Mouse (Mus musculus) MEL (cell line): ENCODE measurements at regions not wholly inside any gene's neighbourhood (a gene's known extent, or its start where the extent isn't known, plus 50 kb on each side); places are given as distances from the start of the nearest gene placed in this dataset.

Source experiments
- DNase-seq: peaks from one replicate; pipeline ENCODE4 v3.0.0; 2011; ENCODE audit warnings: low read depth, low spot score
- H3K27ac ChIP-seq: 2 replicates; pipeline ENCODE4 v1.5.1; 2012; ENCODE audit warnings: low read depth, mild to moderate bottlenecking, control low read depth, low read length, moderate library complexity; ENCODE audit not compliant: control insufficient read depth
- H3K27me3 ChIP-seq, 2 experiments: fragments of 150-350 bp in 1 of 2; sonication (generic) in 1 of 2; 2 replicates each; pipeline ENCODE4 v1.6.1; 2012; ENCODE audit warnings: low read length in 2 of 2, mild to moderate bottlenecking in 2 of 2, improper control_type of control experiment in 1 of 2, moderate library complexity in 1 of 2; ENCODE audit not compliant: insufficient read depth in 2 of 2, control insufficient read depth in 1 of 2
- H3K36me3 ChIP-seq, 2 experiments: 2 replicates each; pipeline ENCODE4 v1.6.1; 2012 to 2014; ENCODE audit warnings: low read length in 2 of 2, improper control_type of control experiment in 1 of 2, inconsistent platforms in 1 of 2, mild to moderate bottlenecking in 1 of 2; ENCODE audit not compliant: insufficient read depth in 2 of 2, control insufficient read depth in 1 of 2
- H3K4me1 ChIP-seq, 2 experiments: fragments of 150-350 bp in 1 of 2; sonication (generic) in 1 of 2; 2 replicates each; pipeline ENCODE4 v1.6.1; 2012; ENCODE audit warnings: low read length in 2 of 2, improper control_type of control experiment in 1 of 2, mild to moderate bottlenecking in 1 of 2; ENCODE audit not compliant: insufficient read depth in 2 of 2, control insufficient read depth in 1 of 2
- H3K4me3 ChIP-seq, 2 experiments: fragments of 150-350 bp in 1 of 2; sonication (generic) in 1 of 2; 2 replicates each; pipeline ENCODE4 v1.5.1; 2012; ENCODE audit warnings: low read depth in 2 of 2, low read length in 2 of 2, mild to moderate bottlenecking in 2 of 2, moderate library complexity in 2 of 2, control low read depth in 1 of 2, improper control_type of control experiment in 1 of 2; ENCODE audit not compliant: control insufficient read depth in 1 of 2, insufficient read depth in 1 of 2
- H3K79me2 ChIP-seq: 2 replicates; pipeline ENCODE4 v1.6.1; 2012; ENCODE audit warnings: mild to moderate bottlenecking, low read length, moderate library complexity; ENCODE audit not compliant: control insufficient read depth, poor library complexity, insufficient read depth
- H3K9ac ChIP-seq: 2 replicates; pipeline ENCODE4 v1.6.1; 2012; ENCODE audit warnings: low read depth, mild to moderate bottlenecking, control low read depth, low read length, moderate library complexity; ENCODE audit not compliant: control insufficient read depth, poor library complexity, severe bottlenecking
- H3K9me3 ChIP-seq: fragments of 150-350 bp; sonication (generic); replicated peaks from 2 replicates; pipeline ENCODE4 v1.6.1; 2012; ENCODE audit warnings: mild to moderate bottlenecking, low read length, improper control_type of control experiment, moderate library complexity; ENCODE audit not compliant: insufficient read depth
- BHLHE40 ChIP-seq: IDR thresholded peaks from 2 replicates; pipeline ENCODE4 v1.6.1; 2012; ENCODE audit warnings: low read depth, mild to moderate bottlenecking, inconsistent platforms, low read length, improper control_type of control experiment, borderline replicate concordance
- E2F4 ChIP-seq: IDR thresholded peaks from 2 replicates; pipeline ENCODE4 v1.6.1; 2011; ENCODE audit warnings: low read depth, low read length, improper control_type of control experiment, borderline replicate concordance
- ELF1 ChIP-seq: IDR thresholded peaks from 2 replicates; pipeline ENCODE4 v1.6.1; 2014; ENCODE audit warnings: low read depth, mild to moderate bottlenecking, inconsistent platforms, low read length, improper control_type of control experiment, moderate library complexity
- EP300 ChIP-seq, 2 experiments: IDR thresholded peaks; 2 replicates each; pipeline ENCODE4 v1.6.1; 2011; ENCODE audit warnings: improper control_type of control experiment in 2 of 2, low read length in 2 of 2, low read depth in 1 of 2, mild to moderate bottlenecking in 1 of 2
- GABPA ChIP-seq: IDR thresholded peaks from 2 replicates; pipeline ENCODE4 v1.6.1; 2012; ENCODE audit warnings: low read depth, mild to moderate bottlenecking, inconsistent platforms, low read length, improper control_type of control experiment, moderate library complexity
- HCFC1 ChIP-seq: IDR thresholded peaks from 2 replicates; pipeline ENCODE4 v1.6.1; 2012; ENCODE audit warnings: low read depth, mild to moderate bottlenecking, inconsistent platforms, low read length, improper control_type of control experiment, moderate library complexity
- JUND ChIP-seq: IDR thresholded peaks from 2 replicates; pipeline ENCODE4 v1.6.1; 2011; ENCODE audit warnings: low read depth, mild to moderate bottlenecking, improper control_type of control experiment, low read length
- MAFK ChIP-seq: IDR thresholded peaks from 2 replicates; pipeline ENCODE4 v1.6.1; 2011; ENCODE audit warnings: low read depth, mild to moderate bottlenecking, low read length, improper control_type of control experiment, borderline replicate concordance
- MEF2A ChIP-seq: IDR thresholded peaks from 2 replicates; pipeline ENCODE4 v1.6.1; 2014; ENCODE audit warnings: low read depth, mild to moderate bottlenecking, inconsistent platforms, low read length, improper control_type of control experiment; ENCODE audit not compliant: poor library complexity, insufficient replicate concordance, severe bottlenecking; ENCODE audit errors: extremely low read depth
- MYB ChIP-seq: IDR thresholded peaks from 2 replicates; pipeline ENCODE4 v1.6.1; 2011; ENCODE audit warnings: mild to moderate bottlenecking, low read depth, low read length, improper control_type of control experiment
- POLR2A ChIP-seq, 2 experiments: IDR thresholded peaks; 2 replicates each; pipeline ENCODE4 v1.6.1; 2011 to 2012; ENCODE audit warnings: low read length in 2 of 2, mild to moderate bottlenecking in 2 of 2, control low read depth in 1 of 2, improper control_type of control experiment in 1 of 2, low read depth in 1 of 2, moderate library complexity in 1 of 2; ENCODE audit not compliant: control insufficient read depth in 1 of 2, insufficient read depth in 1 of 2, poor library complexity in 1 of 2
- RAD21 ChIP-seq: IDR thresholded peaks from 2 replicates; pipeline ENCODE4 v1.6.1; 2011; ENCODE audit warnings: mild to moderate bottlenecking, low read depth, low read length, improper control_type of control experiment
- RCOR1 ChIP-seq: IDR thresholded peaks from 2 replicates; pipeline ENCODE4 v1.6.1; 2012; ENCODE audit warnings: low read depth, mild to moderate bottlenecking, inconsistent platforms, low read length, improper control_type of control experiment
- SMC3 ChIP-seq: IDR thresholded peaks from 2 replicates; pipeline ENCODE4 v1.6.1; 2011; ENCODE audit warnings: low read depth, low read length, improper control_type of control experiment
- TAL1 ChIP-seq: IDR thresholded peaks from 2 replicates; pipeline ENCODE4 v1.6.1; 2012; ENCODE audit warnings: mild to moderate bottlenecking, inconsistent platforms, low read length, moderate library complexity, mixed read lengths
- TBP ChIP-seq: IDR thresholded peaks from 2 replicates; pipeline ENCODE4 v1.8.0; 2011; ENCODE audit warnings: low read depth, low read length, improper control_type of control experiment
- UBTF ChIP-seq: IDR thresholded peaks from 2 replicates; pipeline ENCODE4 v1.6.1; 2012; ENCODE audit warnings: low read depth, mild to moderate bottlenecking, inconsistent platforms, low read length, improper control_type of control experiment, moderate library complexity, borderline replicate concordance; ENCODE audit not compliant: insufficient read depth
- ZMIZ1 ChIP-seq: IDR thresholded peaks from 2 replicates; pipeline ENCODE4 v1.6.1; 2012; ENCODE audit warnings: low read depth, mild to moderate bottlenecking, inconsistent platforms, low read length, improper control_type of control experiment, moderate library complexity
- ZNF384 ChIP-seq: IDR thresholded peaks from 2 replicates; pipeline ENCODE4 v1.6.1; 2012; ENCODE audit warnings: low read depth, mild to moderate bottlenecking, inconsistent platforms, low read length, improper control_type of control experiment

GRCm38 (mm10) chr12:27235748-27236147 lies 106.6 kb downstream of the Sox11 start:
- Histone ChIP-seq H3K4me1 (no peaks in the 10 kb centered on the region), H3K27me3 (no peaks in the 10 kb centered on the region), H3K27ac (no peak overlapping the region), H3K9ac (no peak overlapping the region), H3K9me3 (no peaks in the 10 kb centered on the region), H3K79me2 (no peaks in the 10 kb centered on the region), H3K4me3 (no peak overlapping the region), H3K36me3 (no peaks in the 10 kb centered on the region)
- no peak for TF ChIP-seq GABPA
- no peak for TF ChIP-seq BHLHE40
- no peak for TF ChIP-seq JUND
- no peak for TF ChIP-seq RCOR1
- no peak for TF ChIP-seq MYB
- no peak for TF ChIP-seq ELF1
- no peak for TF ChIP-seq SMC3
- no peak for TF ChIP-seq UBTF
- no peak for TF ChIP-seq MAFK
- TF ChIP-seq ZNF384, result no peak
- no peak for TF ChIP-seq TAL1
- TF ChIP-seq RAD21, result no peak
- TF ChIP-seq POLR2A (IDR thresholded peaks at IDR 0.05; ENCODE audit: control insufficient read depth in 1 of 2, insufficient read depth in 1 of 2, low read depth in 1 of 2, low read length in 2 of 2, poor library complexity in 1 of 2), result no peak
- no peak for TF ChIP-seq E2F4
- TF ChIP-seq EP300 (IDR thresholded peaks at IDR 0.05; ENCODE audit: low read depth in 1 of 2, low read length in 2 of 2), result no peak
- TF ChIP-seq MEF2A, result no peak
- TF ChIP-seq HCFC1, result no peak
- no peak for TF ChIP-seq TBP
- no peak for DNase-seq

- TF ChIP-seq ZMIZ1, result no peak
- no peak for TF ChIP-seq RAD21
- TF ChIP-seq JUND, result no peak
- no peaks in the 10 kb centered on the region for H3K36me3 ChIP-seq
- no peaks in the 10 kb centered on the region for H3K79me2 ChIP-seq
- H3K9ac ChIP-seq, result no peak overlapping the region
- no peaks in the 10 kb centered on the region for H3K27me3 ChIP-seq
- H3K4me1 ChIP-seq, result no peaks in the 10 kb centered on the region
- no peak overlapping the region for H3K4me3 ChIP-seq
- no peak for DNase-seq
- H3K27ac ChIP-seq, result no peak overlapping the region
- no peaks in the 10 kb centered on the region for H3K9me3 ChIP-seq
These were observed 120.8 kb downstream of the Sox11 start for GRCm38 (mm10) chr12:27221541-27221940.
